Mouse (Mus musculus): ENCODE data around the gene Nr4a3. TPM values are rescaled to one million over a fixed set of nuclear protein-coding genes. Genes with fewer than 3 reads are reported as not detected.

Nr4a3 gene
- total RNA-seq, 2 experiments from 2014 or later: 0.59 to 2.5 TPM

DNA sequence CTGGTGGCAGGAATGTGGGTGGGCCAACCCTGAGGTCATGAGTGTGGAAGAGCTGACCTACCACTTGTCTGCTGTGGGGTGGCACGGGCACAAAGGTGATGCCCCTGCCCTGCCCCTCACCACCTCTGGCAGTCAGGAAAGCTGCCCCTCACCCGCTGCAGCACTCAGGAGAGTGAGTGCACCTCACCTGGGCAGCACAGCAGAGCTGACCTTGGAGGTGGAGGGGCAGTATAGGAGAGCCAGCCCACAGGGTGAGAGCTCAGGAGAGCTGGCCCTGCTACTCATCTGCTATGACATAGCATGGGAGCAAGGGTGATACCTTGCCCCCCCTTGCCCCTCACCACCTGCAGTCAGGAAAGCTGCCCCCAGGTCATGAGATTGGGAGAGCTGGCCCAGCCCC, 57.0 kb downstream of the Nr4a3 start:
- ATAC-seq (replicated peaks; ENCODE audit: poor library complexity): no peak

DNA sequence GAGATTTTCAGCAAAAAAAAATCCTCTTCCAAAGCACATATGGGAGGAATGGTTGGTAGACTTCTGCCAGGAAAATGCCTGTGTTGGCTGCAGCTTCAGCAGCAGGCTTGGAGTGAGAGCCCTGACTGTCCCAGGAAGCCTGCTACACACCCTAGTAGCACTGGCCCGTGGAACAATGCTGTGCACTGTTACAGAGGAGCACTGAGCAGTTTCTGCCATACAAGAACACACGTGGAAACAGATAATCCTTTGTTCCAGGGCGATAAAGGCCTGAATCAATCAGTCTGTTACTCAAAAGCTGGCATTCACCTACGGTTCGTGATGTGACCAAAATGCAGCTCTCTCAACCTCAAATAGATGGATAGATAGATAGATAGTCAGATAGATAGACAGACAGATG, 60.4 kb downstream of the Nr4a3 start:
- ATAC-seq (replicated peaks; ENCODE audit: poor library complexity): no peak

DNA sequence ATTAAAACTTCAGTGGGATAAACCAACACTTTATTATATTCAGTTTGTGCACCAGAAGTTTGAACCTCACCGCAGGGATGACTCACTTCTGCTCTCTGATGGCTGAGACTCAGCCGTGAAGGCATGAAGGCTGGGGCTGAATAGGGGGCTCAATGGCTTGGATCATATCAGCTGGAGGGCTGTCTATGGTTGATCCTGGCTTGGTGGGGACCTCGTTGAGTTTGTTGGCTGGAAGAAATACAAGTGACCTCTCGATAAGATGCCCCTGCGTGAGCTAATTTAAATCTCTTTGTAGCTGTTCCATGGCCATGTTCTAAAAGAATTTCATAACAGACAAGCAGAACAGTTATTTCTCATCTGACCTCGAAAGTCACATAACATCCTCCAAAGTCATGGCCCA, 62.1 kb downstream of the Nr4a3 start:
- ATAC-seq (replicated peaks; ENCODE audit: poor library complexity): no peak

DNA sequence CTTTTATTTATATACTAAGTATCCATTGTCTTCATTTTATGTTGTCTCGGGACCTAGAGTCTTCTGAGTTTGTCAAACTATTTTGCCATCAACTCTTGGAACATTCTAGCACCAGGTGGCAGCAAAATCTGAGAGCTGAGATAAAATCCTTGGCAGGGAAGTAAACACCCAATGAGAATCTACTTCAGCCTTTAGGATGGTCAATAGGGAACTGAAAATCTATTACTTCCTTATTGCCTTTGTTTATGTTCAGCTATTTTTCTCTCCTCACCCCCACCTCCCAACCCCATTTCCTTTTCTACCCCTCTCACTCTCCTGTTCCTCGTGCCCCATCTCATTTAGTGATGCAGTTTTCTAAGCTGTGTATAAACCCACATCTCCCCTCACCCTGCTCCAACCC, 63.6 kb downstream of the Nr4a3 start:
- peak; percentile 81 for ATAC-seq (replicated peaks; ENCODE audit: poor library complexity)

DNA sequence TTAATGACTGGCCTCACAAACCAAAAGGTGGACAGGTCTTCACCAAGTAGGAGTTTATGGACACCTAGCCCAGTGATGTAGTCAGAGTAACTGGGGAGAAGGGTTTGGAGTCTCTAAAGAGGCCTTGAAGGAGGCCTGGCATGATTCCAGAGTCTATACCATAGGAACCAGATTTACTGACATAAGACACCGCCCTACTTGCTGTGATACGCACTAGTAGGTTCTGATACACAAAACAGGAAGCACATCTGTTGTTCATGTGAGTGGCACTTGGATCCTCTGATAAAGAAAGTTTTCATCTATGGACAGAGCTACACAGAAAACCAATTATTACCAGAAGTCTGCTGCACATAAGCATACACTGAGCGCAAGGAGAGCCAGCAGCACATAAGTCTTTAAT, 65.4 kb downstream of the Nr4a3 start:
- no peak for ATAC-seq (replicated peaks; ENCODE audit: poor library complexity)

DNA sequence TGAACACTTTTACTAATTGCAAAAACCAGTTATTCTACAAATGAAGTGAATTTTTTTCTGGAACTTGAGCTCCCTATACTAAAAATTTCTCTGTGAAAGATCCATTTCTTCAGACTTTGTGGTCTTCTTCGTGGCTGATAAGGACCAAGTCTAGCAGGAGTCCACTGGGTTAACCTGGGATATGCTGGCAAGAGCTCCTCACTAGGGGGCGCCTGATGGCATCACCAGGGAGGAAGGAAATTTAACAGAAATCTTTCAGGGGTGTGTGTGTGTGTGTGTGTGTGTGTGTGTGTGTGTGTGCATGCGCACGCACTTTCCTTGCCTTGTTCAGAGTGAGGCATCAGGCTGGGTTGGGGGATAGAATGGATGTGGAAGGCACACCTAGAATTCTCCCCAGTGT, 71.2 kb downstream of the Nr4a3 start:
- ATAC-seq (replicated peaks; ENCODE audit: poor library complexity): peak; percentile 90

DNA sequence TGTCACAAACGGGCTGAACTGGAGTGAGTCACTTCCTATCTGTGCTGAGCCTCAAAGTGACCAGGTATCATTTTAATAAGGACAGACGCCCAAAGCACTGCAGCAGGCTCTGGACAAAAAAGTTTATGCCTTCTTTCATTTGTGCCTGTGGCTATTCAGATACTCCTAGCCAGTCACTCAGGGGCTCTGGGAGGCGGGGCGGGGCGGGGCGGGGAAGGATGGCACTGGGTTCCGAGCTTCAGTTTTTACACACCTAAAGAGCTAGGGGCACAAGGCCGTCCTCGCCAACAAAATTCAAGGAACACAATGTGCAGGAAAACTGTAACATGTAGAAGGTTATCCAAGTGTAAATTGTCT, 79.4 kb downstream of the Nr4a3 start:
- ATAC-seq (replicated peaks; ENCODE audit: poor library complexity): peak; percentile 72

DNA sequence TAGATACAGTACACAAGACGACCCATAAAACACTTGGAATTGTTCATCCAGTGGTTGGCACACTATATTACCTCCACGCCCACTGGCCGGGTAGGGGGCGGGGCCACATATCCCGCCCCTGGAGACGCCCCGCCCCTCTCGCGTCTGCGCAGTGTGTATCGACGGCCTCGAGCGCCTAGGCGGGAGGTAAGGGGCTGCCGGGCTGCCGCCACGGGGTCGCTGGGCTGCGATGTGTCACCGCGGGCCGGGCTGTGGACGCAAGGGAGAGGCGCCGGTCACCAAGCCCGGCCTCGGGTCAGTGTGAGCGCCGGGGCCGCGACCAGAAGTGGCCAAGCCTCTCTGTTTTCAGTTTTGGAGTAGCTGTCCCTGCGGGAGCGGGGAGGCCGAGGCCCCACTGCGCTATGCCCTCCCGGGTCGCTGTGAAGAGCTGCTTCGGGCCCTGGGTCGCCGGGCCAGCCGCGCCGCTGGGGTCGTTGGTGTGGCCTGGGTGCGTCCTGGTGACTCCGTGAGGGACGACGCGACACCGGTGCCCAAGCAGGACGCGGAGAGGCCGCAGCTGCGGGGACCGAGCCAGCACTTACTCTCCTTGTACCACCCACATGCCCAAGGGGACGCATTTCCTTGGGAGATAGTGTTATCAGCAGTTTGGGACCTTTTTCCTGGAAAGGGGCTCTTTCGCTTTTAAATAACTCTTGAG, 80.0 kb downstream of the Nr4a3 start, which contains the start of gene Stx17:
Gene Stx17, plus strand, starts transcription at position 143 of the 697 bp plus-strand sequence.
- peak; percentile 98 for ATAC-seq (replicated peaks; ENCODE audit: poor library complexity)

DNA sequence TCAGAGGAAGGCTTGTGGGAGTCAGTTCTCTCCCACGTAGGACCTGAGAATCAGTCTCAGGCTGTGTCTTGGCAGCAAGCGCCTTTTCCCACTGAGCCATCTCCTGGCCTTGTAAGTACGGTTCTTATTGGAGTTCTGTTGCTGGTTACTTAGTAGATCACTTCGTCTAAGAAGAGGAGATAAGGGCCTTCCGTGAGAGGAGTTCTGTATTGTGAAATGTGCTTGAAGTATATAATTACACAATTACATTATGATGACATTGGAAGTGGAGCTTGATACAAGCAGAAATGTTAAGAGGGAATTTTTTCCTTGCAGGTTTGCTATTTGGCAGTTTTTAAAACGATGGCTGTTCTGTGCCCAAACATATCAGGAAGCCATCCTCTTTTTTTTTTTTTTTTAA, 85.4 kb downstream of the Nr4a3 start:
- ATAC-seq (replicated peaks; ENCODE audit: poor library complexity): 0 out of 2 replicates have a peak, but pooled peaks have one; percentile 42

DNA sequence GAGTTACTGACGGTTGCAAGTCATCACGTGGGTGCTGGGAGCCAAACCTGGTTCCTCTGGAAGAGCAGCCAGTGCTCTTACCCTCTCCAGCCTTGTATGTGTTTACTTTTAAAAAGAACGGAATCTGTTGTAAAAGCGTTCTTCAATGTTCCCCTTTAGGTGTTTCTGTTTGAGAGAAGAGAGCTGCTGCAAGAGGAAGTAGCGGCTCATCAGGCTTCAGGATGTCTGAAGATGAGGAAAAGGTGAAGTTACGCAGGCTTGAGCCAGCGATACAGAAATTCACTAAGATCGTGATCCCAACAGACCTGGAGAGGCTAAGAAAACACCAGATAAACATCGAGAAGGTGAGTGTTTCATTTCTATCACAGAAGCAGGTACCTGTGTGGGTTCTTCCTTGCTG, 86.7 kb downstream of the Nr4a3 start:
- peak; percentile 54 for ATAC-seq (replicated peaks; ENCODE audit: poor library complexity)

DNA sequence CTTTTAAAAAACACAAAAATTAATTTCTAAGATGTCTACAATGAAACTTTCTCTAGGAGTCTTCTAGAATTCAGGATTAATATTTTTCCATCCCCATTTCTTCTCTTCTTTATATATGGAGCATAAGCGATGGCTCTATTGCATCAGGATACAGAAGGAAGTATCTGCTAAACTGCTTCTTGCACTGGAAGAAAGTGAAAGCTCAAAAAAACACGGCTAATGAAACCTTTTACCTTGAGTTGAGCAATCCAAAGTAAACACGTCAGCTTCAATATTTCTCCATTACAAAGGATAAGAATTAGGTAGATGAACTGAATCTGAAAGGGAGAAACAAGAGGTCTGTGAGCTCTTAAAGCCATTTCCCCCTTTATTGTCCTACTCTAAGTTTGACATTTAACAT, 87.8 kb downstream of the Nr4a3 start:
- no peak for ATAC-seq (replicated peaks; ENCODE audit: poor library complexity)

Other genes starting within 250 kb of the Nr4a3 start
- gene Stx17, start 79.8 kb downstream of the Nr4a3 start, total RNA-seq (2015): 11.1 and 14.8 TPM in 2 replicates
- 15.4 and 20.1 TPM in 2 replicates for gene Stx17, start 79.8 kb downstream of the Nr4a3 start, total RNA-seq (2017)
- gene Erp44, start 234.4 kb downstream of the Nr4a3 start, total RNA-seq (2015): 95.9 and 109 TPM in 2 replicates
- gene Erp44, start 234.4 kb downstream of the Nr4a3 start, total RNA-seq (2017): 89.4 and 95.0 TPM in 2 replicates
- 7.3 and 7.9 TPM in 2 replicates for gene Invs, start 234.6 kb downstream of the Nr4a3 start, total RNA-seq (2015)
- gene Invs, start 234.6 kb downstream of the Nr4a3 start, total RNA-seq (2017): 7.5 and 8.8 TPM in 2 replicates